Mouse (Mus musculus) heart, adult 11 months (tissue): ENCODE data around the gene Fam217a.
"Not testable (repeated sequence)": the region's sequence is repeated elsewhere in the genome, so short reads cannot be mapped to it uniquely, and the experiment has no call there.

ENCODE experiments used
- DNase-seq: peaks from one replicate; pipeline ENCODE4 v3.0.0; 2022

Gene Fam217a

GRCm38 (mm10) chr13:34873801-34874681, 50.1 kb downstream of the Fam217a start:
- DNase-seq: peak; percentile 100

GRCm38 (mm10) chr13:34864420-34865169, 59.5 kb downstream of the Fam217a start:
- peak; percentile 91 for DNase-seq

GRCm38 (mm10) chr13:34861166-34861565, 62.9 kb downstream of the Fam217a start:
- not testable (repeated sequence) for DNase-seq
